Mouse (Mus musculus) thymus, adult 18-20 months (tissue): ENCODE measurements around the gene Cmbl.
"Not testable (repeated sequence)": the region's sequence is repeated elsewhere in the genome, so short reads cannot be mapped to it uniquely, and the experiment has no call there.

Source experiments
- DNase-seq, 2 experiments: peaks; one replicate each; pipeline ENCODE4 v3.0.0; 2022; ENCODE audit warnings: mixed read lengths in 2 of 2

Gene Cmbl

GRCm38 (mm10) chr15:31542013-31542958, 22.9 kb upstream of the Cmbl start:
- no peak for DNase-seq

GRCm38 (mm10) chr15:31543246-31543645, 21.9 kb upstream of the Cmbl start:
- no peak for DNase-seq

GRCm38 (mm10) chr15:31545058-31545457, 20.1 kb upstream of the Cmbl start:
- no peak for DNase-seq

- no peak for DNase-seq
These were observed 18.9 kb upstream of the Cmbl start for GRCm38 (mm10) chr15:31546291-31546690.

- no peak for DNase-seq
These were observed 17.8 kb upstream of the Cmbl start for GRCm38 (mm10) chr15:31547421-31547820.

GRCm38 (mm10) chr15:31550381-31550780, 14.8 kb upstream of the Cmbl start:
- DNase-seq = no peak

- no peak for DNase-seq
These were observed 10.3 kb upstream of the Cmbl start for GRCm38 (mm10) chr15:31554855-31555254.

- no peak for DNase-seq
These were observed 3.8 kb upstream of the Cmbl start for GRCm38 (mm10) chr15:31561390-31561789.

- DNase-seq = no peak
These were observed 3.2 kb upstream of the Cmbl start for GRCm38 (mm10) chr15:31561976-31562375.

GRCm38 (mm10) chr15:31562847-31563246, 2.3 kb upstream of the Cmbl start:
- no peak for DNase-seq

GRCm38 (mm10) chr15:31563577-31564546, 1.3 kb upstream of the Cmbl start:
- no peak for DNase-seq

- no peak for DNase-seq
These were observed 597 bp downstream of the Cmbl start for GRCm38 (mm10) chr15:31565786-31566185.

- no peak for DNase-seq
These were observed 2.2 kb downstream of the Cmbl start for GRCm38 (mm10) chr15:31567431-31567830.

- no peak for DNase-seq
These were observed 3.4 kb downstream of the Cmbl start for GRCm38 (mm10) chr15:31568581-31568996.

- DNase-seq = no peak
These were observed 4.3 kb downstream of the Cmbl start for GRCm38 (mm10) chr15:31569325-31570022.

- no peak for DNase-seq
These were observed 5.8 kb downstream of the Cmbl start for GRCm38 (mm10) chr15:31570959-31571358.

- no peak for DNase-seq
These were observed 6.9 kb downstream of the Cmbl start for GRCm38 (mm10) chr15:31571906-31572722.

GRCm38 (mm10) chr15:31573287-31573686, 8.1 kb downstream of the Cmbl start:
- no peak for DNase-seq

- no peak for DNase-seq
These were observed 8.5 kb downstream of the Cmbl start for GRCm38 (mm10) chr15:31573692-31574091.

- DNase-seq = no peak
These were observed 10.9 kb downstream of the Cmbl start for GRCm38 (mm10) chr15:31576076-31576475.

GRCm38 (mm10) chr15:31581086-31581485, 15.9 kb downstream of the Cmbl start:
- not testable (repeated sequence) for DNase-seq
